Mouse (Mus musculus) right cerebral cortex, adult 18-20 months (tissue): ENCODE data around the gene Bbs9.
"Not testable (repeated sequence)": the region's sequence is repeated elsewhere in the genome, so short reads cannot be mapped to it uniquely, and the experiment has no call there.

Experiments
- DNase-seq: peaks from one replicate; pipeline ENCODE4 v3.0.0; 2022; ENCODE audit warnings: mixed read lengths

The Bbs9 gene

DNA sequence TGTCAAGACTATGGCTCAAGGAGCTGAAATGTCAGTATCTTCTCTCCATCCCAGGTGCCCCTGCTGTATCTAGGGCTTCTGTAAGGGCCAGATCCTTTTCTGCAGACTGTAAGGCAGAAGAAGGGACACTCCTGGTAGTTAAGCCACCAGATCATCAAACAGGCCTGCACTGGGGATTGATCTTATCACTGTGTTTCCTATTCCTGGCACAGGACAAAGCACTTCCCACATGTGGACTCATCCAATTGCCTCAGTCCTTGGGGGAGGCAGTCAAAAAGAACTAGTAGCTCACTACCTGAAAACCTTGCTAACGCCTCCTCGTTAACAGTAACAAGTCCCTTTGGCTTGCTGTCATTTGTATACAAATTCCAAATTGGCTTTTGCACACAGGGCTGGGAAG is 336.4 kb downstream of the Bbs9 start:
- DNase-seq: no peak

DNA sequence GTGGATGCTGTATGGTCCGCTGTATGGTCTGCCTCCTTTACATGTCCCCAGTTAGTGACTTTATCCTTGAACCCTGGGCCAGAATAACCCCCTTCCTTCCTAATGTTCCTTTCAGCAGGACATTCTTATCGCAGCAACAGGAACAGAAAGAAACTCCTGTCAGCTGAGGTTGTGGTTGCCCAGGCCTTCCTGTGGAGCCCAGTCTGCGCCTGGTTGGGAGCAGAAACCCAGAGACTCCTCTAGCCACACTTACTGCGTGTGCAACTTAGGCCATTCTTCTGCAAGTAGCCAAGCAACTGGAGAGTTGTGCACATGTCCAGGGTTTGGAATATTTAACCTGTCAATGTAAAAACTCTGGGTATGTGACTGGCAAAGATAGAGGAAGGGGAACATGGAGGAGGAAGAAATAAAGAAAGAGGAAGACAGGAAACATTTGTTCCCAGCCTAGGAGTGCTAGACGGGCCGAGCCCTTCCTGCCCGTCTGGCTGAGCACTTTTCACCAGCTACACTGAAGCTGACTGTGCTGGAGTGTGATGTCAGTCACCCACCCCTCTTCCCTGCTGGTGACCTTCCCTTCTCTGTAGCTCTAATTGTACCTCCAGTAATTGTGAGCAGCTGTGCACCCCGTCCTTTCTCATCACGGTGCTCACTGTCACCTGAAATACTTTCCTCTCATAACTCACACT is 339.0 kb downstream of the Bbs9 start:
- DNase-seq: no peak

DNA sequence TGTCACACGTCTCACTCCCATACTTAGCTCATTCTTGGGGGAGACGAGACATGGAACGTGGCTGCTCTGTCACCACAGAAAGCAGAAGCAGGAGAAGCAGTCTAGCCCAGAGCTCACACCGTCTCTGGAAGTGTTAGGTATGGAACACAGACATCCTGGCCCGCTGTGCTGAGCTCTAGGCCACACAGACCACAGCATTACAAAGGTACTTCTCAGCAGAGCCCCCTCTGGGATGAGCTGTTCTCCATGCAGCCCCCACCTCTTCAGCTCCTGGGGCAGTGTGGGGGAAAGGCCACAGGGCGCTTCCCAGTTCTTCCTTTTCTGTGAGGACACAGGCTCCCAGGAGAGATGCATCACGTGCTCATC is 339.6 kb downstream of the Bbs9 start:
- no peak for DNase-seq

DNA sequence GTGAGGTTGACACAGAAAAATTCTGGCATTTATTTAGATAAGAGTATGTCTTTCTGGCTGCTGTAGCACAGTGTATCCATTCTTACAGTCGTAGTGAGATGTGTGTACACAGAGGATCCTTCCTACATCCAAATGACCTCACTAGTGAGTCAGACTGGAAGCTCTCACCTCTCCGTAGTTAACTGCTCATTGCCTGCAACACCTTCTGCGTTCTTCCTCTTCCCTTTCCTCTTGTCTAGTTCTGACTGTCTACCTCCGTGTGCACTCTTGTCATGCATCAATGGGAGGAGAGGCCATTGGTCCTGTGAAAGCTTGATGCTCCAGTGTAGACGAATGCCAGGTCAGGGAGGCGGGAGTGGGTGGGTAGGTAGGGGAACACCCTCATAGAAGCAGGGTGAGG is 344.0 kb downstream of the Bbs9 start:
- no peak for DNase-seq

DNA sequence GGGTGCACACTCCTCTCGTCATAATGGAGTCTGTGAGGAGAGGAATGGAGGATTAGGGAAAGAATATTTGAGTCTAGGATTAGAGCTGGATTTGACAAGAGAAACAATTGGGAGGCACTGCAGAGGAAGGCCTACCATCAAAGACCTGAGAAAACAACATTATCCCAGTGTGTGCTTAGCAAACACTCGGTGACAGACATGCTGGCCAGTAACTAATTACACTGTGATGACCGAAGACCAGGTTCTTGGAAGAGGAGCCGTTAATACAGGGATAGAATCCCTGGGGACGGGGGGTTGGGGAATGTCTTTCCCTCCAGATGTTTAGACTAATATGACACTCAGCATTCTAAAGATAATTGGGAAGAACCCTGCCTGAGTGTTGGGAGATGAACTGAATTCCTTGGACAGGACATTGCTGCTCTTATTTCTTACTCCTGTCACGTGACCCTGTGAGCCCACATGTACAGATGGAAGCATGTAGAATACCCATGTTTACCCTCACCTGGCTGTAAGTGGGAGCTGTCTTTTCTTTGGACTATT is 345.2 kb downstream of the Bbs9 start:
- DNase-seq: no peak

DNA sequence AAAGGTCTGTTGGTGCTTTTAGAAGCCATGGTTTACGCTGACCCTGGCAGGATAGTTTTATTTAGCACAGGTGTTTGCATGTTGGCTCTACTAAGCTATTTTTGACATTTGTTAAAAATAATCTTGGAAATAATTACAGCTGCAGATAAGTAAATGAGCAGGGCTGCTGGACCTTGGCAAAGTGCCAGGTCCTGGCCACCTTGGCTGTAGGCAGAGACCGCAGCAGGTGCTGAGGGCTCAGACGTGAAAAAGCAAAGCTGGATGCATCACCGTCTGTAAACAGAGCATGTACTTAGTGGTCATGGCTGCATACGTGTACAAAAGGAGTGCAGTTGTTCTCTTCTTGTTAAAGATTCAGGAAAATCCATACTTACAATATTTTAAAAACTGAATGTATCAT is 347.3 kb downstream of the Bbs9 start:
- DNase-seq: no peak

DNA sequence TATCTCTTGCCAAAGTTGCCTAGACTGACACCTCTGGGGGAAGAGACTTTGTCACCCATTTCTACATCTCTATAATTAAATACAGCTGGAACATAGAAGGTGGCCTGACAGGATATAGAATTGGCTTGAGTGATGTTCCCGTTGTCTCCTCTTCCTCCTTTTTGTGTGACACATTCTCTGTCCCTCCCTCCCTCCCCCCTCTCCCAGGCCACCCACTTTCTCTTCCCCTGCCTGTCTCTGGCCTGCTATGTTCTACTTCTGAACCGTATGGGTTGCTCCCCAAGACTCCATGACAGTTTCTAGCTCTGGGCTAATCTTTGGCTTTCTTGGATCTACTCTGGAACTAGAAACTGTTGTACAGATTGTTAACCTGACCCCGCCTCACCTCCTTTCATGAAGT is 348.3 kb downstream of the Bbs9 start:
- DNase-seq: no peak

DNA sequence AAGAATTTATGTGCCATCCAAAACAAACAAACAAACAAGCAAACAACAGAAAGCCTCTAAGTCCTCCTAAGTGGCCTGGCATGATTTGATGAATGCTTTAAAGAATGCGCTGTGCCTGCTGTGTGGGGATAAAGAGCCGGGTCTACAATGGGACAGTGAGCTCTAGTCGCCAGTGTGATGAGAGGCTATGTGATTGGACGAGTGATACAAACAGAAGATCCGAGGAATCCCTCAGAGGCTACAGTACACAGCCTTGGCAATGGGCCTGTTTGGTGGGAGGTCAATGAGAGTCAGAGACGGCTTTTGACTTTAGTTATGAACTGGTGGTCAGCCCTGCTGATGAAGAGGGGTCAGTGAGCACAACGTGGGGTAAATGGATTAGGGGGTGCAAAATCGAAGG is 349.4 kb downstream of the Bbs9 start:
- DNase-seq: no peak

DNA sequence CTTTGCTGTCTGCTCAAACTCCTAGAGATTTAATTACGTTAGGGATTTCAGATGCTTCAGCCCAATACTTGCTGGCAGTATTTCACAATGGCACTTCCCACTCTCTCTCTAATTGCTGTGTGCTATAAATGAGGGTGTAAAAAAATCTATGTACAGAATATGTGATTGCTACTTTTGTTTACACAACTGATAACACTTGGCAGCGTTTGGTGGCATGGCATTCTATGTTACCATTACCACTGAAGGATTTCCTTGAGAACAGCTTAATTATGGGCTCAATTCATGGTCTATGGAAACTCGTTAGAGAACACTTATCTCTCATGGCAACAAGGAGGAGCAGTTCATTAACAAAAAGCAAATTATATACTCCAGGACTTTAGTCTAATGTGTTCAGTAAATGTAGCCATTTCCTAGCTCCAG is 351.1 kb downstream of the Bbs9 start:
- no peak for DNase-seq

DNA sequence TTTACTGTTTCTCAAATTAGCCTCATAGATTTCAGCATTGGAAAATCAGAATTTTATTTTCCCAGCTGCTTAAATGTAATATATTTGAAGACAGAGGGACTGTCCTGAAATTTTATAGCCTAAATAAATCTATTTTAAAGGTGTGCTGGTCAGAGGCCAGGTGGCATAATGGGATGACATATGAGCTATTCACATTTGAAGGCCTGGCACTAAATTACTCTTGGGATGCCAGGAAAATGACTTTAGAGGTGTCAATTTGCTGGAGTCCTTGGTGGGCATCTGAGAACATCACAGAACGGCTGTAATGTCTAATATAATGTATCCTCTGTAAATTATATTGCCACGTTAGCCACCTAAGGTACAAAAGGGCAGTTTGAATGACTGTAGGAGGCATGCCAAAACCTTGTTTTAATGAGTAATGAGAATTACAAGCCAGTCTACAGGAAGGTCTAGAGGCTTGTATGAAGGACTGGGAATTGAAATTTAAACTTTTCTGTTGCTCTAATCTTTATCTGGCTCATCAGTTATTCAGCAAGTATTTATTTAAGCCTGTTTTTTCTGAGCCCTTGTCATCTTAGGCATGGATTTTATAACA is 351.8 kb downstream of the Bbs9 start:
- no peak for DNase-seq

DNA sequence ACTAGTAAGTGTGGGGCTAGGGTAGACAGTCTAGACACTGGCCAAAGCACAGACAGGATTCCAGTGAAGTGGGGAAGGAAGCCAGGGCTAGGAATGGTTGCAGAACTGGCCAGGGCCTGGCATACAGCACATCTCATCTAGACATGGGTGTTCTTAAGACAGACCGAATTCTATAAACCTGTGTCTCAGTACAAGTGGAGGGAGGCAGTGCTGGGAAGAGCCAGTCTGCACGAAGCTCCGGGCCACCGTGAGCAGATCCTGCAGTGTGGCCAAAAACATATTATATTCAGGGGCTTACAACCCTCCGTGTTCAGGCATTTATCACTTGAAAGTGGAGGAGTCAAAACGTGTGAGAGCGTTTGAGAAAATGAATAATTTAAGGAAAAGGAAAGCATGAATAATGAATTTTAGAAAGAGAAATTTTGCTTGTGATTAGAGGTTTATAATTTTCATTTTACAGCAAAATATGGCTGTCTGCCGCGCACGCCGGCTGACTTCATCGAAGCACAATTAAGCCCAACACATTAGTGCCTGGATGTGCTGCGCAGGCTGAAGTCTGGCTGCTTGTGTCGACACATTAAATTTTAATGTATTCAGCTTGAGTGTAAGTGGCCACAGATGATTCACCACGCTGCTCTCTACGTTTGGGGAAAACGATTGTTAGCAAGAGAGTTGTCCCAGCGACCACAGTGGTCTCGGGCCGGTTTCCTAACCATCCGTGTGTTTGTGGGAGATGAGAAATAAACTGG is 353.9 kb downstream of the Bbs9 start:
- no peak for DNase-seq

DNA sequence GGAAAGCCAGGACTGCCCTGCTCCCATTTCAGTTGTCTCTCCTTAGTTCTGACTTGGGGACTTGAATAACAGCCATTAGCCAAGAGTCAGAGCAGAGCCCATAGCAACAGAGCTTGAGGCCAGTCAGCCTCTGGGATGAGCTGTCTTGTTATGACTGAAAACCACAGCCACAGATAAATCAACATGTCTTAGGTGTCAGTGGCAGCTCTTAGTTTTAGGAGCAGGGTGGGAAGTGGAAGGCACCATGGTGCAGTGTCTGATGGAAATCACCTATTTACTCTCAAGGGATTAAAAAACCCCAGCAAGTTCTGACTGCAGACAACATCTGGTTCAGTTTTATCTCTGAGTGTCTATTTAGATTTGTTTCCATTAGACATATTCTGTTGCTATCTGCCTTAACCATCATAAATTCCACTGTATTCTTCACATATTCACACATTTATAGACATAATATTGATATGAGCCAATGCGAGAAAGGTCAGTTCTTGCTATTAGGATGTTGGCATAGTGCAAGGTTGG is 359.5 kb downstream of the Bbs9 start:
- DNase-seq: no peak

DNA sequence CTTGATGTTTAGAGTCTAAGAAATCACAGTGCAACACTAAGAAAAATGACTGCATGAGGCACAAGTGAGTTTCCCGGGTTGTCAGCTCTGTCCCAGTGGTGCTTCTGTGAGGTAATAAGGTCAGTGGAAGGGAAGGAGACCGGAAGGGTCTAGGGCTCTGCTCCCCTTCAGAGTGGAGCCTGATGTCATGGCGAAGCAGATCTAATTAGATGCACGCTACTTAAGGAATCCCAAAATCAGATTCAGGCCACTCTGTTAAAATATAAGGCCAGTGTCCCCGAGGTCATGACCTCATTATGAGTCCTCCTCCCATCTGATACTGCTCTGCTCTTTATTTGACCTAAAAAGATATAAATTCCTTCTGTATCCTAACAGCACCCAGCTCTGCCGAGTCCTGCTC is 361.5 kb downstream of the Bbs9 start:
- no peak for DNase-seq

DNA sequence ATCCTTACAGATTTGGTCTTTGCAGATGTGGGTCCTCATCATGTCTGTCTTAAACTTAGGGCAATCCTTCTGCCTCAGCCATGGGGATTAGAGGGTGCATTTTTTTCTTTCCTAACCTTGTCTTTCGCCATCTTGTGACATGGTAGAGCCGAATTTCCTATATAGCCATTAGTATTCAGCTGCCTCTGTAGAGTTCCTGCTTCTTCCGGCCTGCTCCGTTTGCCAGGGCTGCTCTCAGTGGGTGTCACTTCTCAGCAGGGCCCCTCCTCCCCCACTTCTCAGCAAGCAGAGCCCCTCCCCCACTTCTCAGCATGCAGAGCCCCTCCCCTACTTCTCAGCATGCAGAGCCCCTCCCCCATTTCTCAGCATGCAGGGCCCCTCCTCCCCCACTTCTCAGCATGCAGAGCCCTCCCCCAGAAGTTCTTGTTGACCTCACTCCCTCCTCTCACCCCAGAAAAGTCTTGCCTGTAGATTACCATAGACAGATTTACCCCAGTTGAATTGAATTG is 362.2 kb downstream of the Bbs9 start:
- no peak for DNase-seq

DNA sequence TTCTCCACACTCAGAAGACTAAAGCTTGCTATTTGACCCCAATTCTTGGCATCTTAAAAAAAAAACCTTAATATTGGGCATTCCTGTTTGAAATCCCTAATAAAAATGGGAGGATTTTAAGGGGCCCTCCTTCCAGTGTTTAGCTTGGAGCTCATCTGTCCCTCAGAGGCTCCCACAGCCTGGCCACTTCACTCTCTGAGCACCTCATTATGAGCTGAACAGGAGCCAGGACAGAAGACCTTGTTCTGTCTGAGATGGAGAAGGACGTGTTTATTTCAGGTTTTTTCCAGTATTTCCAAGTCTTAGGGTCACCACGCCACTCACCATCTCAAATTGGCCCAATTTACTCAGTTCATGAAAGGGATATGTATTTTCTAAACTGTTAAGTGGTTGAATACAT is 370.5 kb downstream of the Bbs9 start:
- no peak for DNase-seq

DNA sequence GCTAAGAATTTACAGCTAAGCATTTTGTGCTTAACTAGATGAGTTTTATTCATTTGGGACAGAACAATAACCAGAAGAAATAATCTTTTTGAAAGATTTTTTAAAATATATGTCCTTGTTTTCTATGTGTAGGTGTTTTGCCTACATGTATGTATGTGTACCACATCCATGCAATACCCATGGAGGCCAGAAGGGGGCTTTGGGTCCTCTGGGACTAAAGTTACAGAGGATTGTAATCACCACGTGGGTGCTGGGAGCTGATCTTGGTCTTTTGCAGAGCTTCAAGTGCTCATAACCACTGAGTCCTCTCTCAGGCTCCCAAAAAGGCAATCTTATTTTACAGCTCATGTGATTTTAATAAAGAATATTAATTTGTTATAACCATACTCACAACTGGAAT is 371.3 kb downstream of the Bbs9 start:
- DNase-seq: no peak

DNA sequence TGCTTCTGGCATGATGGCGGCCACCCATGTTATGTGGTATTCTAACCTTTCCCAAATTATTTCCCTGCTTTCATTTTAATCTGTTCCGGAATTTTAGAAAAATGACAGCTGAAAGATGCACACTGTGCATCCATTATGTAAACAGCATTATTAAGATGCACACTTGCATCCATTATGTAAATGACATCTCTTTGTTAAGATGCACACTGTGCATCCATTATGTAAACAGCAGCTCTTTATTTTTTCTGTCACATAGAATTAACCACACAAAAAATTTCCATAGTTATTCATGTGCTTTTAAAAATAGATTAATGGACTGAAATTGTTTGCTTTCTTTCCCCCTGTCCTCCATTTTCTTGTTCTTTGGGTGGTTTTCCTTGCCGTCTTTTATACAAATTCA is 373.3 kb downstream of the Bbs9 start:
- no peak for DNase-seq

DNA sequence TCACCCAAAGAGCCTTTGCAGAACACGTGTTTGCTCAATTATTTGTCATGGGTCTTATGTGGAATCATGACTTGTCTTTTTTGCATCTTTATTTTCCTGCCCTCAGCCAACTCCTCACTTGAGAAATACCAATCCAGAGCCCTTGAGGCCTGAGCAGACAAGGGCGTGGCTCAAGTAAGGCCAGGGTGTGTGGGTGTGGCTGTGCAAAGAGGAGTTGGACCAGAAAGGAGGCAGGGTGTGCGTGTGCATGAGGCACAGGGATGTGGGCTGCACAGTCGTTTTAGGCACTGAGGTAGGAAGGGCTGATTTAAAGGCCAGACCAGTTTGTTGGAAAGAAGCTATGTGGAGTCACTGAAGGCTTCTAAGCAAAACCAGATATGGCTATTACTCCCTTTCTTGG is 373.7 kb downstream of the Bbs9 start:
- DNase-seq: no peak

DNA sequence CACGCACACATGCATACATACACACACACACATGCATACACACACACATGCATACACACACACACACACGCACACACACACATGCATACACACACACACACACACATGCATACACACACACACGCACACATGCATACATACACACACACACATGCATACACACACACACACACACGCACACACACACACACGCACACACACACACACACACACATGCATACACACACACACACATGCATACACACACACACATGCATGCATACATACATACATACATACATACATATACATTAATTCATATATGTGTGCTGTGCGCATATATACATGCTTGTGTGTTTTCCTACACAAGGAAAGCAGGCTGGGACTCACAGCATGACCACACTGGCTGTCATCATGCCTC is 393.6 kb downstream of the Bbs9 start:
- not testable (repeated sequence) for DNase-seq

DNA sequence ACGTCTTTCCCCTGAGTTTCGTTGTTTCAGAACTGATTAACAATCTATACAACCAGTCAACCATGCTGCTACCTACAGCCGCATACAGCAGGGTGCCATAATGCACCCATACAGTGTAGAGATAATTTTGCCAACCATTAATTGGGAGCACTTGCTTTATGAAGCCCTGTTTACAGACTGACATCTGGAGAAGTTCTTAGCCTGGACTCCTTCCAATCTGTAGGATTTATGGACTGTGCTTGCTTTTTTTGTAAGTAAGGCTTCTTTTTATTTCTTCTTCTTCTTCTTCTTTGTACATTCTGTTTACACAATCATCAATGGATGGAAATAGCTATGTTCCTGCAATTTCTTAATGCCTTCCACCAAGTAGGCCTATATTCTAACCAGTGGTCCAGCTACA is 395.1 kb downstream of the Bbs9 start:
- DNase-seq: no peak

DNA sequence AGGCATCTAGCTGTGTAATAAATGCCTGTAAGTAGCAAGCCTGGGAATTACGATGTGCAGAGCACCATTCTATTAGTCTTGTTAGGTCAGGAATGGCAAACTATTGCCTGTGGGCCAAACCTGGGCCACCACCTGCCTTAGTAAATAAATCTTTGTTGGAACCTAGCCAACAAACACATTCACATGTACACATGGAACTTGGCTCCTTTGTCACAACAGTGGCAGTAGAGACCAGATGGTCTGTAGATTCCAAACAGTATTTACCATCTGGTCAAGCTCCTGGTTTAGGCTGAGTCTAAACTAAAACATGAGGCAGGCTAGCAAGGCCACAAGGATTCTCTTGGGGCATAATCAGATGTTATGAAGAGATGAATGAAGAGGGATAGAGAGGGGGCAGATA is 399.7 kb downstream of the Bbs9 start:
- DNase-seq: no peak

DNA sequence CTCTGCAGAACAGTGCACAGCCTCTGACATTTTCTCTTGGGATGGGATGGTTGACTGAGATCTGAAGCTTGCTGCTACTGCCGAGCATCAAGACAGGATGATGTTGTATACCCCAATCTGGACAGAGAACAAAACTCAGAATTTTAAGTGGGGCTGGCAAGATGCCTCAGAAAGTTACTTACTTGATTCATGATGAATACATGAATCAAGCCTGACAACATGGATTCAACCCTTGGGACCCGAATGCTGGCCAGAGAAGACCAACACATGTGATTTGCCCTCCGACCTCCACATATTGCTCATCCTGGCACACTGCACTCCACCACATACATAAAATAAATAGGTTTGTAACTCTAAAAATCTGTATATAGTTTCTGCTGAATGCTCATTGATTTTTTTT is 403.8 kb downstream of the Bbs9 start:
- no peak for DNase-seq

DNA sequence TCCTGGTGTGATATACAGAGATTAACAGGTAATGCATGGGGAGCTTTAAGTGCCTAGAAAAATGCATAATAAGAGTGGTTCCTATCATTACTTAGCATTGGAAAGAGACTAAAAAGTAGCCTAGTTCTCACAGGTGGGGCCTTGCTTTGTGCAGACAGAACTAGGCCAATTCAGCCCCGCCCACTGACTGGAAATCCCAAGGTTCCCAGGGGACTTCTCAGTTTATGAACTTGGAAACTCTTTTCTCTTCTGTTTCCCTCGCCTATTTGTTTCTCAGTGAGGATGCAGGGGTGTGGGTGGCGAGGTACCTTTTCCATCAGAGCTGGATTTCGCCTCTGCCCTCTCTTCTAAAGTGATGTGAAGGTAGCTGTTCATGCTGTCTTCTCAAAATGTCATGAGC is 410.8 kb downstream of the Bbs9 start:
- DNase-seq: no peak

DNA sequence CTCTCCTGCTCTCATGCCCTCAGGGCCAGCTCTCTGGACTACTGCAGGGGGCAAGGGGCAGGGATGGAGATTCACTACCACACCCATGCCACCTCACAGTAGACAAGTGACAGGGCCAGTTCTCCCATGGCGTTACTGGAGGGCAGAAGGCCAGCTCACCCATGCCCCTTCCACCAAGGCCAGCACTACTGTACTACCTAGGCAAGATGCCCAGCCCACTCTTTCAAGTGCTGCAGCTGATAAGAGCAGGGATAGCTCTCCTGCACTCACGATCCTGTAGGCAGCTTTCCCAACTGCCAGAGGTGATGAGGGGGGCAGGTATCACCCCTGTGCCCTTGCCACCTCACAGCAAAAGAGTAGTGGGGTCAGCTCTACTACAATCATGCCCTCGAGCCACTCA is 429.9 kb downstream of the Bbs9 start:
- no peak for DNase-seq
